Mouse (Mus musculus) left cerebral cortex, postnatal 25 days (tissue): ENCODE measurements around the gene Nfe2l3. TPM values are rescaled to one million over a fixed set of nuclear protein-coding genes. Genes with fewer than 3 reads are reported as not detected.
A peak's percentile ranks its signal among the peaks of the same experiment; 100 is the strongest.
"Not testable (repeated sequence)": the region's sequence is repeated elsewhere in the genome, so short reads cannot be mapped to it uniquely, and the experiment has no call there.

Experiments
- DNase-seq, 2 experiments: peaks; one replicate each; pipeline ENCODE4 v3.0.0; 2022; ENCODE audit warnings: low spot score in 2 of 2, mixed read lengths in 1 of 2
- intact Hi-C: fragments of 180-260 bp; cut with DNase I; formaldehyde crosslinking; loops from one replicate; pipeline ENCODE4 v1.15.1; 2025
- total RNA-seq, 2 experiments: library from RNA; stranded (reverse); gene quantifications; 2 replicates each; pipeline ENCODE4 v1.2.3; 2021

Gene Nfe2l3
- total RNA-seq, 2 experiments from 2014 or later = 1.7 to 2.2 TPM

DNA sequence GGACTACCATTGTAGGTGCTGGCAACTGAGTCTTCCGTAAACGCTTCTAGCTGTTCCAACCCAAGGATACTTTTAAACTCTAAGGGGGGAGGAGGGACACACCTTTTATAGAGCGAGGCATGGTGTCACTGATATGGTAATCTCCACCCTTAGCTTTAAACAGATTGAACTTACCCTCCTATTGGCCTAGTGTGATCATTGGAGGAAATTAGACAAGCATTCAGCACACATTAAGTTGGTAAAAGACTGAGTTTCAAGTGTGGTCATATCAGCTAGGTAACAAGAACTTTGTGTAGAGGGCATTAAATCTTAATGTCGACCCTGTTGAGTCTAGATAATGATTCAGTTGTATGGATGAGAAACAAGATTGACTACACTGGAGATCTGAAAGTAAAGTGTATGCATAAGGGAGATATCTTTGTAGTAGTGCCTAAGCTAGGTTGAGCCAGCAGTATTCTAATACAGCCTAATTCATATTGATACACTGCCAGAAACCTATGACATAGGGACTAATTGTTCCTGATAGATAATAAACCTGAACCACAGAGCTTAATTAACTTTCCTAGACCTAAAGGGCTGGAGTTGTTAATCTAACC lies 46.8 kb downstream of the Nfe2l3 start:
- intact Hi-C loops = no loop called here
- DNase-seq = no peak

DNA sequence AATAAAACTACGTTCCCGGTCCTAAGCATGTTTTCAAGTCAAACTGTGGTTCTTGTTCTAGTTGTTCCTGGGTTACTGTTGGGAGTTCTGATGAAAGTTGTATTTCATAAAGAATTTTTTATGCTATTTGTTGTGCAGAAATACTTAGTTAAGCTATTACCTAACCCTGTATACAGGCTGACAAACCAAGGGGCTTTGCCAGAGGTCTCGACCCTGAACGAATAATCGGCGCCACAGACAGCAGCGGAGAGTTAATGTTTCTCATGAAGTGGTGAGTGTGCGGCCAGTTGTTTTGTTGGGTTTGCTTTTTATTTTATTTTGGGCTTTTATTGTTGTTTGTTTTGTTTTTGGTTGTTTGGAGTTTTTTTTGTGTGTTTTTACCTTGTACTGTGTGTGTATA lies 49.1 kb downstream of the Nfe2l3 start:
- intact Hi-C loops = no loop called here
- DNase-seq = no peak

- no peak for DNase-seq
- intact Hi-C loops = no loop called here
Observed at GRCm38 (mm10) chr6:51483861-51484260, 51.4 kb downstream of the Nfe2l3 start.

DNA sequence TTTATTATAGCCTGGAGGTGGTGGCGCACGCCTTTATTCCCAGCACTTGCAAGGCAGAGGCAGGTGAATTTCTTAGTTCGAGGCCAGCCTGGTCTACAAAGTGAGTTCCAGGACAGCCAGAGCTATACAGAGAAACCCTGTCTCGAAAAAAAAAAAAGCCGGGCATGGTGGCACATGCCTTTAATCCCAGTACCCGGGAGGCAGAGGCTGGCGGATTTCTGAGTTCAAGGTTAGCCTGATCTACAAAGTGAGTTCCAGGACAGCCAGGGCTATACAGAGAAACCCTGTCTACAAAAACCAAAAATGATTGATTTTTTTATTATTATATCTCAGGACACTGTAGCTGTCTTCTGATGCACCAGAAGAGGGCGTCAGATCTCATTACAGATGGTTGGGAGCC lies 52.1 kb downstream of the Nfe2l3 start:
- DNase-seq, intact Hi-C loops: not testable (repeated sequence)

DNA sequence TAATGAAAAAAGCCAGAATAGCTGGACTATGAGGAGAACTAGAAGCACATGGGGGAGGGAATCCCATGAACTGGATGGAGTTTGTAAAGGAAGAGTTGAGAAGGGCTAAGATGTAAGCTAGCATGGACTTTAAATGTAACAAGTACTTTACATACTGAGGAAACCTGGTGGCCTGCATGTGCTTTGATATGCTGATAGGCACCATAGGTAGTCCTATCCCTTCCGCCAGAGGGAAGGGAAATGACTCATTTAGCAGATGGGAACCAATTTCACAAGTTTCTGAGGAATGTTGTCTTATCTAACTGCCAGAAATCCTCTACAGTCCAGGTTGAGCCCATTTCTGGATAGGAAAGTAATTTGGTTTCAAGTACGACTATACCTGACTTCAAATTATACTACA lies 53.2 kb downstream of the Nfe2l3 start:
- intact Hi-C loops = no loop called here
- peak in 1 of 2 experiments; percentile 42 for DNase-seq

DNA sequence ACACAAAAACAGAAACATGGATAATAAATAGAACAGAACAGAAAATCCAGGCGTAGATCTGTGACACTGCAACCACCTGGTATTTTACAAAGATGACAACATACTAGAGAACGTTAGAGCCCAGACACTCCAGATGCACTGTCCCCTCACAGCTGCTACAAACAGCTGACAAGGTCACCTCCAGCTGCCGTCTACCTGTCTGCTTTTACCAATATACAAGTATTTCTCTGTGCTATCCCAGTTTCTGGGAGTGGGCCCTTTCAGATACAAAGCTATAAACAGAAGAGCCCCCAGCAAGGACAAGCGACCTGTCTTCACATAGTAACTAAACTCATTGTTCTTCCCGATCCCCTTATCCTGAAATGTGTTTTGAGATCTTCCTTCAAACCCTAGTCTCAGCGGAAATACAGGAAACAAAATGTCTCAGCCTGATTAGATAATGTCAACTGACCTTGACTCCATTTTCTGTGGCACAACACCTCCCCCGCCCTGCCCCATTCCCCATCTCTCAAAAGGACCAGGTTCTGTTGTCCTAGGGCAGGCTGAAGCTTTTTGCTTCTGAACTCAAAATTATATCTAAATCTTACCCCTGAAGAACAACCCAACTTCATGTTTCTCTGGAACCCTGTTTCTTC lies 53.7 kb downstream of the Nfe2l3 start:
- intact Hi-C loops = no loop called here
- DNase-seq = no peak

GRCm38 (mm10) chr6:51486731-51487130 lies 54.3 kb downstream of the Nfe2l3 start:
- intact Hi-C loops = no loop called here
- no peak for DNase-seq

- no peak for DNase-seq
- intact Hi-C loops = no loop called here
Observed at GRCm38 (mm10) chr6:51489787-51490186, 57.3 kb downstream of the Nfe2l3 start.

DNA sequence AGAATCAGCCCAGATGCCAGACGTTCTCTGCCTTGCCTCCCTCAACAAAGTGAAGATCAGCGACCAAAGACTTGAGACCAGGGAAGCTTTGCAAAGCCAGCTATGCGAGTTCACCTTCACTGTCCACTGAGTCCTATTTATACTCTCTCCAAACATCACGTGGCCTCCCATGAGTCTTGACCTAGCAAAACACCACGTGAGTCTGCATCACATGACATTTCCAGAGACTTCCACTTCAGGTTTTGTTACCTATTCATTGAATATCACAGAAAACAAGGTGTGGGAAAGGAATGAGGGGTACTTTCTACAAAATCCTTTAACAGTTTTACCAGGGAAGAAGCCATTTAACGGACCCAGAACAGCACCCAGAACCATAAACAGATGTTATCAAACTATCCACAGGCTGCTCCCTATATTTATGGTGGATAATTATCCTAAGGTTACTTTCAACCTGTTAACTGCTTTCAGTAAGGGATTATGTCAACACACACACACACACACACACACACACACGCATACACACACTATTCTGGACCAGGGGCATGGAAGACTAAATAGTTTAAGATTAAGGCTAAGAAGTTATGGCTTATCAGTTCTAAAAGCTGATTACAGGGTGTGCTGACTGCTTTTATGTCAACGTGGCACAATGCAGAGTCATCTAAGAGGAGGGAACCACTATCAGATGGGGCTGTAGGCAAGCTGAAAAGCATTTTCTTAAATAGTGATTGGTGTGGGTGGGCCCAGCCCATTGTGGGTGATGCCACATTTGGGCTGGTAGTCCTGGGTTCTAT lies 65.0 kb downstream of the Nfe2l3 start:
- intact Hi-C loops = no loop called here
- DNase-seq = no peak

DNA sequence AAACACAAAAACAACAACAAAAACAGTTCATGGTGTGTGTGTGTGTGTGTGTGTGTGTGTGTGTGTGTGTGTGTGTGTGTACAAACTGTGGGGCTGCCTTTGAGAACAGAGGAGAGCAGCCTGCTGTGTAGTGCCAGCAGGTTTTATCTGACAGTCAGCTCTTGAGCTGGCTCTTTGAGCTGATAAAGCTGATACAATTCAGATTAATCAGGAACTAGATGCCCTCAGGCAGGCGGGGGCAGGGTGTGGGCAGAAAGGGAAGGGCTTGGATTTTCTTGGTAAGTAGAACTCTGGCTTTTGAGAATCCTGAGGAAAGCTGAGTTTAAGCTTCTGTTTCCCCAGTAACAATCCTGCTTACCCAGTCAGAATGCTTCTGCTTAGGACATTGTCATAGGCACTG lies 73.2 kb downstream of the Nfe2l3 start:
- intact Hi-C loops = loop anchor here (5.0 kb wide), 1 partner anchor 123 kb away; no protein-coding TSS in a partner anchor
- no peak for DNase-seq

- intact Hi-C loops = loop anchor here (5.0 kb wide), 1 partner anchor 125 kb away; no protein-coding TSS in a partner anchor
- DNase-seq = no peak
Observed at GRCm38 (mm10) chr6:51507556-51507955, 75.1 kb downstream of the Nfe2l3 start.

Other genes with a start within 250 kb of the Nfe2l3 start
- 100 to 1,000 TPM; 422 to 444 TPM for gene Hnrnpa2b1, start 37.2 kb downstream of the Nfe2l3 start, total RNA-seq
- 100 to 1,000 TPM; 134 to 138 TPM for gene Cbx3, start 37.7 kb downstream of the Nfe2l3 start, total RNA-seq
- gene Snx10, start 91.2 kb downstream of the Nfe2l3 start, total RNA-seq = 100 to 1,000 TPM; 108 to 116 TPM